Mouse (Mus musculus): ENCODE data around the gene Cct8l1. TPM values are rescaled to one million over a fixed set of nuclear protein-coding genes. Genes with fewer than 3 reads are reported as not detected.

Gene Cct8l1
- polyA plus RNA-seq, 1 experiment from 2014 or later, result 0.06 TPM

DNA sequence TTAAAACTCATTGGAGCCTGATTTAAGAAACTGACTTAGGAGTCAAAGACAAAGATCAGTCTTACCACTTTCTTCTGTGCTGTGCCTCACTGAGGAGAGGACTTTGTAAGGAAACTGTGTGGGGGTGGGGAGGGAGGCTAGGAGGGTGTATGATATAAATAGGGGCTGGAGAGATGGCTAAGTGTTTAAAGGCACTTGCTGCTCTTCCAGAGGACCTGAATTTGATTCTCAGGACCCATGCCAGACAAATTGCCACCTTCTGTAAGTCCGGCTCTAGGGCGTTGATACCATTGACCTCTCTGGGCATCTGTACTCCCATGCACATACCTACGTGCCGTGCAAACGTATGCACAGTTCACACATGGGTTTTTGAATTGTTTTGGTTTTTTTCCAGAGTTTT, 9.8 kb upstream of the Cct8l1 start:
- Histone ChIP-seq H3K27ac (no peak overlapping the region), H3K4me3 (no peak overlapping the region), H3K27me3 (replicated peaks) (no peaks in the 10 kb centered on the region), H3K4me1 (peaks cover 4% of the 10 kb centered on the region; the same call in 1 of the 2 replicates), H3K9me3 (replicated peaks) (no peaks in the 10 kb centered on the region), H3K36me3 (no peaks in the 10 kb centered on the region), H3K4me2 (no peak overlapping the region), H3K9ac (no peak overlapping the region)
- no peak for ATAC-seq
- 84% methylated on average over 5 of the region's 5 CpGs for WGBS (ENCODE audit: insufficient replicate concordance)

DNA sequence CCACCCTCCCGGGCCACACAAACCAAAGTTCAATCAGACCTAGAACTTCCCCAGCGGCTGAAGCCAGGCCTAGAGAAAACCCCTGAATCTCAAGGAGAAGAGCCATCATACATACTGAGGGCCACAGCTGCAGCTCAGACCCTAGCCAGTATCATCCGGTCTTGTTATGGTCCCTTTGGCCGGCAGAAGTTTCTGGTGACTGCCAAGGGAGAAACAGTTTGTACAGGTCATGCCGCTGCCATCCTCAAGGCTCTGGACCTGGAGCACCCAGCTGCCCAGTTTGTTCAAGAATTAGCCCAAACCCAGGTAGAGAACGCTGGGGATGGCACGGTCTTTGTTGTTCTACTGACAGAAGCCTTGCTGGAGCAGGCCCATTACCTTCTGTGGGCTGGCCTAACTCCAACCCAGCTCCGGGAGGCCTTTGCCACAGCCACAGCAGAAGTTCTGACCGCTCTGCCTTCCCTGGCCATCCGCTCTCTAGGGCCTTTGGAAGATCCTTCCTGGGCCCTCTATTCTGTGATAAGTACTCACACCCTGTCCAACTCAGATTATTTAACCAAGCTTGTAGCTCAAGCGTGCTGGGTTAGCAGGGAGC, 531 bp downstream of the Cct8l1 start:
- no peaks in the 10 kb centered on the region for H3K9me3 ChIP-seq (replicated peaks)
- no peak for ATAC-seq
- H3K27me3 ChIP-seq (replicated peaks), result no peaks in the 10 kb centered on the region
- H3K9ac ChIP-seq, result no peak overlapping the region
- H3K4me1 ChIP-seq, result no peaks in the 10 kb centered on the region
- no peak overlapping the region for H3K27ac ChIP-seq
- WGBS (ENCODE audit: insufficient replicate concordance), result 80% methylated on average over 11 of the region's 11 CpGs
- no peaks in the 10 kb centered on the region for H3K36me3 ChIP-seq
- no peak overlapping the region for H3K4me2 ChIP-seq
- no peak overlapping the region for H3K4me3 ChIP-seq

- no peak overlapping the region for H3K27ac ChIP-seq
- H3K9ac ChIP-seq, result no peak overlapping the region
- WGBS (ENCODE audit: insufficient replicate concordance), result 77% methylated on average over 5 of the region's 5 CpGs
- no peaks in the 10 kb centered on the region for H3K4me1 ChIP-seq
- H3K4me2 ChIP-seq, result no peak overlapping the region
- no peaks in the 10 kb centered on the region for H3K9me3 ChIP-seq (replicated peaks)
- ATAC-seq, result no peak
- H3K4me3 ChIP-seq, result no peak overlapping the region
- no peaks in the 10 kb centered on the region for H3K36me3 ChIP-seq
- H3K27me3 ChIP-seq (replicated peaks), result no peaks in the 10 kb centered on the region
Measured at GRCm38 (mm10) chr5:25517550-25517949, 1.7 kb downstream of the Cct8l1 start.

DNA sequence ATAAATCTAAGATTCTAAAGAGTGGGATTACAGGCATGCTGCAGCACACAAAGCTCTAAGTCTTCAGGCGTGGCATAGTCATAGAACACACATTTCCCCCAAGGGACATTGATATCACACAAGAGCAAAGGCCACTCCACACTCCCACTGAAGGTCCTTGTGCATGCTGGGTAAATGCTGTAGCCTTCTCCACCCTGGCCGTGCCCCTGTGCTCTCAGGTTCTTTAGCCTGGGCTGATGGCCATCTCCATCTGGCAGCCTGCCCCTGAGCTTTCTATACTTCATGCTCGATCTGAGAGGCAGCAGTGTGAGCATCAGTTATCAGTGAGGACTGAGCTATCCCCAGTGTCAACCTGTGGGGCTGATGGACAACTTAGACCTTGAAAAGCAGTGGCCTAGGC, 4.0 kb downstream of the Cct8l1 start:
- no peak overlapping the region for H3K9ac ChIP-seq
- H3K4me3 ChIP-seq, result no peak overlapping the region
- no peaks in the 10 kb centered on the region for H3K36me3 ChIP-seq
- H3K27ac ChIP-seq, result no peak overlapping the region
- no peaks in the 10 kb centered on the region for H3K9me3 ChIP-seq (replicated peaks)
- WGBS (ENCODE audit: insufficient replicate concordance), result 58% methylated on average over 3 of the region's 3 CpGs
- H3K27me3 ChIP-seq (replicated peaks), result no peaks in the 10 kb centered on the region
- no peaks in the 10 kb centered on the region for H3K4me1 ChIP-seq
- H3K4me2 ChIP-seq, result no peak overlapping the region
- ATAC-seq, result no peak

GRCm38 (mm10) chr5:25521461-25521860, 5.6 kb downstream of the Cct8l1 start:
- no peak overlapping the region for H3K4me2 ChIP-seq
- no peaks in the 10 kb centered on the region for H3K9me3 ChIP-seq (replicated peaks)
- WGBS (ENCODE audit: insufficient replicate concordance), result 62% methylated on average over 5 of the region's 5 CpGs
- ATAC-seq, result no peak
- H3K4me3 ChIP-seq, result no peak overlapping the region
- no peak overlapping the region for H3K27ac ChIP-seq
- H3K27me3 ChIP-seq (replicated peaks), result no peaks in the 10 kb centered on the region
- no peaks in the 10 kb centered on the region for H3K36me3 ChIP-seq
- peaks cover 7% of the 10 kb centered on the region for H3K4me1 ChIP-seq
- H3K9ac ChIP-seq, result no peak overlapping the region

DNA sequence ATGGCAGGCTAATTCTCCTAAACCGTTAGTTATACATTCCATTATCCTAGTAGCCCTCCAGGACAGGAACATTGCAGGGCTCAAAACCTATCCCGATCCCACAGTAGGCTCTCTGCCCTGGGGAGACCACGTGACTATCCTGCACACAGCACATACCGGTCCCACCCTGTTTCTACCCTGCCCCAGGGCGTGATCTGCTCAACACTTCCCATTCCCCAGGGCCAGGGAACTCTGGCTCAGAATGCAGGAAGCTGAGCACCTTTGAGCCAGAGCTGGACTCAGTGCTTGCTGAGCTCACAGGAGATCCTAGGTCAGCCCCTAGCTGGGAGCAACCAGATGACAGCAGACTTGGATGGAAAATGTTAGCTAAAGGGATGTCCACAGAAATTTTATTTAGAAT, 10.2 kb downstream of the Cct8l1 start:
- Histone ChIP-seq H3K9ac (no peak overlapping the region), H3K27me3 (replicated peaks) (no peaks in the 10 kb centered on the region), H3K4me3 (no peak overlapping the region), H3K4me1 (peaks cover 34% of the 10 kb centered on the region), H3K9me3 (replicated peaks) (no peaks in the 10 kb centered on the region), H3K27ac (no peak overlapping the region), H3K36me3 (no peaks in the 10 kb centered on the region), H3K4me2 (no peak overlapping the region)
- no peak for ATAC-seq
- 47% methylated on average over 5 of the region's 5 CpGs for WGBS (ENCODE audit: insufficient replicate concordance)

DNA sequence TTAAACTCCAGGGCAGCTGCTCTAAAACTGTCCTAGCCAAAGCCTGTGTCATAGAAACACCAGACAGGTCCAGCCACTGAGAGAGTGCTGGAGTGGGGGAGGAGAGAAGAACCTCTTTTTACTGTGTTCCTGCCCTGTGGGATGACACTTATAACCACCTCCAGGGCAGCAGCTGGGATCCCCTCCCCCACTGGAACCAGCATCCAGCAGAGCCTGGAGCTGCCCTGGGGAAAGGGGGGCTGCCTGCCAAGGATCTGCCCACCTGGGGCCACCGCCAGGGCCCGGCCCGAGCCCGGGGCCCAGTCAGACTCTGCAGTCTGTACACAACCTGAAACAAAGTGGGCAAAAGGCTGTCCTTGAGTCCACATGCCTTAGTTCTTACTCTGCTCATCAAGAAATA, 11.1 kb downstream of the Cct8l1 start:
- peak overlapping the region; percentile 2; the same call in 1 of the 2 replicates for H3K9ac ChIP-seq
- no peak overlapping the region for H3K4me3 ChIP-seq
- H3K4me2 ChIP-seq, result no peak overlapping the region
- H3K27me3 ChIP-seq (replicated peaks), result no peaks in the 10 kb centered on the region
- ATAC-seq, result no peak
- no peaks in the 10 kb centered on the region for H3K36me3 ChIP-seq
- WGBS (ENCODE audit: insufficient replicate concordance), result 71% methylated on average over 4 of the region's 4 CpGs
- no peaks in the 10 kb centered on the region for H3K9me3 ChIP-seq (replicated peaks)
- peak overlapping the region; percentile 37; the same call in 1 of the 2 replicates for H3K27ac ChIP-seq
- H3K4me1 ChIP-seq, result peaks cover 39% of the 10 kb centered on the region

- 78% methylated on average over 1 of the region's 1 CpGs for WGBS (ENCODE audit: insufficient replicate concordance)
- ATAC-seq, result no peak
- Histone ChIP-seq H3K27me3 (replicated peaks) (no peaks in the 10 kb centered on the region), H3K9ac (no peak overlapping the region; the same call in 1 of the 2 replicates), H3K27ac (no peak overlapping the region), H3K36me3 (no peaks in the 10 kb centered on the region), H3K4me2 (0 out of 2 replicates have a peak overlapping the region, but pooled peaks have one; percentile 87), H3K4me1 (peaks cover 50% of the 10 kb centered on the region), H3K4me3 (no peak overlapping the region), H3K9me3 (replicated peaks) (no peaks in the 10 kb centered on the region)
Measured at GRCm38 (mm10) chr5:25527971-25528370, 12.1 kb downstream of the Cct8l1 start.

GRCm38 (mm10) chr5:25528851-25529528, 13.1 kb downstream of the Cct8l1 start:
- peak; percentile 43 for ATAC-seq
- H3K4me1 ChIP-seq, result peaks cover 57% of the 10 kb centered on the region
- 7% methylated on average over 22 of the region's 22 CpGs for WGBS (ENCODE audit: insufficient replicate concordance)

DNA sequence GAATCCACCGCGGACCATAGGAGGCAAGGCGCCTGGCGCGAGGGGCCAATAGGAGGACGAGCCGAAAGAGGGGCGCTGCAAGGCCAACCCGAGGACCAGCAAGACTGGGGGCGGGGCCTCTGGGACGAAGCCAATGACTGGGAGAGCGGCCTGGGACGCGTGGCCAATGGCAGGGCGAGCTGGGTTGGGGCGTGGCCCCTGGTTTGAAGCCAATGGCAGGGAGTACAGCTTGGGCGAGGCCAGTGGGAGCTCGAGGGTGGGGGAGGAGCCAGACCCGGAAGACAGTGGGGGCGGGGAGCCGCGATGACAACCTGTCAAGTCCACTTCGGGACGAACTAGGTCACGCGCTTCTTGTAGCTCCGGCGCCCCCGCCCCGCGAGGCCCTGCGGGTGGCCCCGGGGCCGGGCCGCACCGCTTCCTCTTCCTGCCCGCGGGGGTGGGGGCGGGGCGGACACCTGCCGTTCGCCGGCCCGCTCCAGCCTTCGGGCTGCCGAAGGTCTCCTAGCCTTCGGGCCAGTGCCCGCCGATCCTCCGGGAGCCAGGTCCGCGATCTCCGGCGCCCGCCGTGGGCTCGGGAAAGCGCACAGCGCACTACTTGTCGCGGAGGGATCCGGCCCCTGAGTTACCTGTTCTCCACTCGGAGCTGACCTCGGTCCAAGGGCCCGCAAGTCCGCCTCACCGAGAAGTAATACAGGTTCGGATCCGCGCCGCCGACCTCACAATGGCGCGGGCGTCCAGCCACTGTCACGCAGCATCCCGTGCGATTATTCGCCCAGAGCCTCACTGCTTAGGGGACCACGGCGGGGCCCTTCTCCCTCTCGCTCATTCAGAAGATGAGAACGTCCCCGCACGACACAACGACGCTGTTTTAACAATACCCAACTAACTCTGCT, 13.9 kb downstream of the Cct8l1 start:
- Histone ChIP-seq H3K27me3 (replicated peaks) (no peaks in the 10 kb centered on the region), H3K4me3 (peak overlapping the region; percentile 84), H3K4me1 (peaks cover 57% of the 10 kb centered on the region), H3K4me2 (peak overlapping the region; percentile 87), H3K36me3 (no peaks in the 10 kb centered on the region), H3K27ac (peak overlapping the region; percentile 99), H3K9me3 (replicated peaks) (no peaks in the 10 kb centered on the region), H3K9ac (peak overlapping the region; percentile 92)
- WGBS (ENCODE audit: insufficient replicate concordance), result under 1% methylated on average over 74 of the region's 87 CpGs
- peak; percentile 98 for ATAC-seq

More at GRCm38 (mm10) chr5:25528851-25529528, 13.1 kb downstream of the Cct8l1 start:
- Histone ChIP-seq H3K9me3 (replicated peaks) (no peaks in the 10 kb centered on the region), H3K36me3 (no peaks in the 10 kb centered on the region), H3K27me3 (replicated peaks) (no peaks in the 10 kb centered on the region), H3K27ac (peak overlapping the region; percentile 86), H3K9ac (peak overlapping the region; percentile 74), H3K4me3 (peak overlapping the region; percentile 84), H3K4me2 (peak overlapping the region; percentile 87)

GRCm38 (mm10) chr5:25530629-25531028, 14.8 kb downstream of the Cct8l1 start:
- H3K9me3 ChIP-seq (replicated peaks), result no peaks in the 10 kb centered on the region
- peaks cover 57% of the 10 kb centered on the region for H3K4me1 ChIP-seq
- no peak for ATAC-seq
- WGBS (ENCODE audit: insufficient replicate concordance), result 11% methylated on average over 2 of the region's 2 CpGs
- peak overlapping the region; percentile 99 for H3K27ac ChIP-seq
- H3K9ac ChIP-seq, result peak overlapping the region; percentile 92
- H3K36me3 ChIP-seq, result no peaks in the 10 kb centered on the region
- H3K4me2 ChIP-seq, result peak overlapping the region; percentile 77
- H3K27me3 ChIP-seq (replicated peaks), result no peaks in the 10 kb centered on the region
- H3K4me3 ChIP-seq, result peak overlapping the region; percentile 84

Data from liver, embryonic 12.5 days (tissue).